Mouse (Mus musculus) embryo, embryonic 10.5 days (tissue): ENCODE results near the gene Dph6.

Source experiments
- DNase-seq: peaks from one replicate; pipeline ENCODE4 v3.0.0-alpha.2; 2015; ENCODE audit warnings: low spot score

The Dph6 gene

DNA sequence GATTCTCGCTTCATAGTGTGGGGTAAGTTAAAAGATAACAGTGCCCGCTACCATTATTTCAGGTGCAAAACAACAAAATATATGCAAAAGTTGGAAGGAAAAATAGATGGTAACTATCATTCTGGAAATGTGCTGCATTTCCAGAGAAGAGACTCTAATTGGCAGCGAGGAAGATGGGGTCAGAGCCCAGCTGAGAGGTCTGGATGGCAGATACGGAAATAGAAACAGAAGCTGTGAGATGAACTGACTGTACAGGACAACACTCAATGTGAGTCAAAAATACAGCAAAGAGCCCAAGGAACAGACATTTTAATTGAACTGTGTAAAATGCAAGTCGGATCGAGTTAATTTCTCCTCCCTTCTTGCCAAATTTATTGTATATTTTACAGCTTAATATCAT is 114.3 kb downstream of the Dph6 start:
- DNase-seq = no peak

DNA sequence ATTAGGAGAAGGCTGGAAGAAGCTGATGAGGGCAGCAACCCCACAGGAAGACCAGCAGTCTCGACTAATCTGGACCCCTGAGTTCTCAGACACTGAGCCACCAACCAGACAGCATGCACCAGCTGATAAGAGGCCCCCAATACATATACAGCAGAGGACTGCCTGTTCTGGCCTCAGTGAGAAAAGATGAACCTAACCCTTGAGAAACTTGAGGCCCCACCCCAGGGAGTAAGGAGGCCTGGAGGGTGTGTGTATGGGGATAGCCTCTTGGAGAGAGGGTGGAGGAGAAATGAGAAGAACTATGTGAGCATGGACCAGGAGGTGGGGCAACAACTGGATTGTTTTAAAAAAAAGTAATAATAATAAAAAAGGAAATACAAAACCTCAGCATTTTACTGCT is 118.7 kb downstream of the Dph6 start:
- no peak for DNase-seq

DNA sequence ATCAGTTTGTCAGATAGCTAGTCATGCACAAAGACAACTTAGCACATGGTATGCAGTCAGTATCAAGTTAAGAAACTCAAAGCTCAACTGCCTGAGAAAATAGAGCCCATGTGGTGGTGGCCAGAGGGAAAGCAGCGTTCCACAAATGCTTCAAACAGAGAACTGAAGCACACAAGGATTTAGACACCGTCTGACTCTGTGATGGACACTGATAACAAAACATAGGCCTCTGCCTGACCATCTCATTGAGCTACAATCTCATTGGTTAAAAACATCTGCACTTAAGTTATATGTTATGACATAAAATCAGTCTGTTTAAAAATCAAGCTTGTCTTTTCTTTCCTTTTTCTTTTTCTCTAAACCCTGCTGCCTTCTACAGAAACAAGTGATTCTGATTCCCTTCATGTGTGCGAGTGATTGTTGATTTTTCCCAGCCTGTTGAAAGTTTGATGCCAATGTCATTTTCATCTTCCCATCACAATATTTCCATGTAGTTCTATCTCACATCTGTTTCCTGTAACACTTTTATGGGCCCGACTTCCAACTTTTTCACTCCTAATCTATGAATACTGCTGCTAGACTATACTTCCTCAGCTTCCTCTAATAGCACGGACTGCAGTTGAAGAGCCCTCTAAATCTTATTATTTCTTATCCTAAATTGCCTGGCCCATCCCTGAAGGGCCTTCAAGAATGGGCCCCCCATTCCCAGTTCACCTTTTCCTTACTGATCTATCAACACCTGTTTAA is 123.6 kb downstream of the Dph6 start:
- DNase-seq = no peak

DNA sequence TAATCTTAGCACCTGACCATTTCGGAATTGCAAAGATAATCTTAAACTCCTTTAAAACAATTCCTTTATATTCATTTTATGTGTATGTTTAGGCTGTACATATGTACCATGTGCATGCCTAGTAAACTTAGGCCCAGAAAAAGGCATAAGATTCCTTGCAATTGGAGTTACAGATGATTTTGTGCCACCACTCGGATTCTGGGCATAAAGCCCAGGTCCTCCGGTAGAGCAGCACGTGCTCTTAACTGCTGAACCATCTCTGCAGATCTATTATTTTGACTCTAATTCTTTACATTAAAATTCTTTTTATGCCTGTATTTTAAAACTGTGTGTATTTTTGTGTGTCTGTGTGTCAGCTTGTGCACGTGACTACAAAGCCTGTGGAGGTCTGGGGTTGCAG is 134.3 kb downstream of the Dph6 start:
- DNase-seq = no peak

DNA sequence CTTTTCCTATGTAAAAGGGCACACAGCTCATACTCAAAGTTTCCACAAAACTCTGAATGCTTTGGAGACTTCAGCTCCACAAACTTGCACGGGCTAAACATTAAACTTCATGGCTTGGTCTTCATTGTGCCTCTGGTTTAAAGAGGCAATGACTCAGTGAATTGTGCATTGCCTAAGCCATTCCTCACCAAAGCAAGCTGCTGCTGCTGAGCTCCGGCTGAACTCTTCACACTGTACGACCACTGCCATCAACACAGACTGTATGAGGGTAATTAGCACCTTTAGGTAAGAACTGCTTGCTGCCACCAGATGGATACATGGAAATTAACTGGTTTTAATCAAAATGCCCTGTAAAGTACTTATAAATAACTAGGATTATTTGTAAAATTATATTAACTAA is 134.9 kb downstream of the Dph6 start:
- no peak for DNase-seq

DNA sequence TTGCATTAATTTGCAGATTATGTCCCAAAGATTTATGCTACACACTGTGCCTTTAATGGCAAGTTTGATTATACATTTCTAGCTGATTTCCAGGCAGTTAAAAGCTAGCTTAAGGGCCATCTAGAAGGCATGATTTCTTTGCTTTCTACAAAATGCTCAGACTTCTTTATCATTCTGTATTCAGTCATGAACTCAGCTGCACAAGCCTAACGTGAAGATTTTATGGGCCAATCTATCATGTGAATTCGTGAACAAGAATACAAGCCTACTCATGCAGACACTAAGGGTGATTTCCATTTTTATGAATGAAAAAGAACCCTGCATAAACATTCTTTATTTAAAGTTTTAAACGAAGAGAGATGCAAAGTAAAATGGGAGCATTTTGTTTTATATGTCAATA is 162.4 kb downstream of the Dph6 start:
- DNase-seq = no peak

DNA sequence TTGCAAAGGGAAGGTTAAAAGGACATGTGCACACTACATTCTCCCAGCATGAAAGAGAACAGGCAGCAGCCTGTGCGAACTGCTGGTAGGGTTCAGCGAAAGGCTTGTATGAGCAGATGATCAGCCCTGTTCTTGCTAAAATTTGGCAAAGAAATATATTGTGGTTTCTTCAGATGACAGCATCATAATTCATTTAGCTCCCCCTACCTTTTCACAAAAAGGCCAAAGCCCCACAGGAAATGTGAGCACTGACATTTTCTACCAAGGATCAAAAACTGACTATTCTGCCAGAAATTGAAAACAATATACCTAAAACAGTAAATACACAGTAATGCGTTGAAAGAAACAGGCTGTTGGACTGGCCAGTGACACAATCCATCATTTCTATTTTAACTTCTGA is 162.9 kb downstream of the Dph6 start:
- no peak for DNase-seq

DNA sequence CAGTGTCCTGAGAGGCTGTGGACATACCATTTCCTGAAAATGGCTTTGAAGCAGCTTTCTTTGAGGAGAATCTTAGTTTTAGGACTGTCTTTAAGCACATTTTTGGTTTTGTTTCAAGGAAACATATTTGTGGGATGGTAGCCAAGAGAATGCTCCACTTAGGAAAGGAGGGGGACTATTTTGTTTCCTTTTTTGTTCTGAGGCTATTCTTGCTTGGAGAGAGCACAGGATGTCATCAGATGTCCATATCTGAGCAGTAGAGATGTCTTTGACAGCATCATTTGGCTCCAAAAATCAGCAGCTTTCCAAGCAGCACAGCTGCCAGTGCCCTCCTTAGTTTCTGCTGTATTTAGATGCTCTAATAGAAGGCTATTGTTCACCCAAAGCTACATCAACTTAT is 167.8 kb downstream of the Dph6 start:
- no peak for DNase-seq
